Mouse (Mus musculus): ENCODE measurements at regions not wholly inside any gene's neighbourhood (a gene's known extent, or its start where the extent isn't known, plus 50 kb on each side); places are given as distances from the start of the nearest gene placed in this dataset.

DNA sequence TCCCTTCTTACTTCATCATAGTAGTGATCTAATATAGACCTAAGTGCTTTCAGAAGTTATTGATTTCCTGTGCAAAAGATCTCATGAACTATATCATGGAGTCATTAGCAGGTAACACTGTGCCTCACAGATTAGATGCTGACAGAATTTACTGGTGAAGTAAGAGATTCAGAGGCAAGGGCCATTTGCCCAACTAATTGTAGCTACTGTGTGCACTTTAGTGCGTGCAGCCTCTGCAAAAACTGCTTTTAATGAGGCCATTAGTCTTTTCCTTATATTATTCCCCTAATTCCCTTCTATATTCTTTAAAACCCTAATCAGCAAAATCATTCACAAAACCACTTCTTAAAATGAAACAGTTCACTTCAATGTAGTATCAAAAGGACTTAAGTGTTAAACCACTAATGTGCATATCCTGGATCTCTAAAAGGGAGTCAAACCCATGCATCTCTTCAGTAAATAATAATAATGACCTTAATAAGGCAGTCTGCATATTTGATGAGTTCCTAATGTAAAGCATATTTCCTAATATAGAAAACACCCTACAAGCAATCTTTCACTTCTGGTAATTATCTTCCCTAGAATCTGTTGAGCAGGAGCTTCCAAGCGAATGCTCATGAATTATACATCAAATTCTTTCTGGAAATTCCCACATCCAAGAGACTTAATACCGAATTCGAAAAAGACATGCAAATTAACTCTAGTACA is 1847.4 kb downstream of the Efna5 start:
- TF ChIP-seq POLR2A (IDR thresholded peaks at IDR 0.05; ENCODE audit: low read depth, low read length) (no peak), CTCF (IDR thresholded peaks at IDR 0.05; ENCODE audit: borderline replicate concordance, insufficient read depth, low read length) (no peak)
